Mouse (Mus musculus): ENCODE measurements around the gene Gm42372. TPM values are rescaled to one million over a fixed set of nuclear protein-coding genes. Genes with fewer than 3 reads are reported as not detected.

Gm42372 gene
- polyA plus RNA-seq, 1 experiment from 2014 or later, result 0.96 TPM

DNA sequence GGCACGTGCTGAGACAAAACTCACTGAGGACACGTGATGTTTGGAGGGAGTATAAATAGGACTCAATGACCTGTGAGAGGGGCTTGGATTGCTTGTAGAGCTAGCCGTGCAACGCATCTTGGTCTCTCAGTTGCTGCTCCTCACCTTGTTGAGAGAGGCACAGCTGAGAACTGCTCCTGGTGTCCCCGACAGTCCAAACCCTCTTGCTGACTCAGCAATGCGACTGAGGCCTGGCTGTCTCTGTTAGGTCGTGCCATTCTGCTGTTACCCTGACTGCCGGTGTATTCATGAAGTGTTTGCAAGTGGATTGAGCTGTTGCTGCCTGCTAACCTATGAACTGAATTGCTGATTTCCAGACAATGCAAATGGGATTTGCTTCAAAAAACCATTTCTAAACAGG, 6.6 kb upstream of the Gm42372 start:
- DNase-seq (ENCODE audit: low spot score), result no peak
- no peak overlapping the region for H3K27ac ChIP-seq
- H3K36me3 ChIP-seq, result no peaks in the 10 kb centered on the region
- no peak overlapping the region for H3K4me3 ChIP-seq
- no peaks in the 10 kb centered on the region for H3K9me3 ChIP-seq (replicated peaks)
- WGBS, result 68% methylated on average over 8 of the region's 8 CpGs
- H3K4me1 ChIP-seq, result peaks cover 16% of the 10 kb centered on the region
- no peaks in the 10 kb centered on the region for H3K27me3 ChIP-seq (ENCODE audit: low read depth, poor library complexity, severe bottlenecking)

DNA sequence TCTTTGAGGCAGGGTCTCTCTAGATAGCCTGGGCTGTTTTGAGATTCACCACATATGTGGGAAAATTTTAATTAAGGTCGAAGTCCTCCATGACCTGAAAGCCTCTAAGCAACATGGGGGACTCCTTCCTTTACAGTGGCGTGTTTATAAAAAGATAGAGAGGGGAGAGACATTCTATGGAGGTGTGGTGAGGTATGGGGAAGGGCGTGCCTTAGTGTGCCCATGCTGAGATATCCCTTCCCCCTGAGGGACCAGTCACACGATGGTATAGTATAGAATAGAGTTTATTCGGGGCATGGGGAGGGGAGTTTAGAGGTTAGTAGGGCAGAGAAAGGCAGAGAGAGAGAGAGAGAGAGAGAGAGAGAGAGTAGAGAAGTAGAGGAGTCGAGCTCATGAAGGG, 4.7 kb upstream of the Gm42372 start:
- no peaks in the 10 kb centered on the region for H3K36me3 ChIP-seq
- no peak for DNase-seq (ENCODE audit: low spot score)
- no peaks in the 10 kb centered on the region for H3K9me3 ChIP-seq (replicated peaks)
- no peak overlapping the region for H3K4me3 ChIP-seq
- H3K4me1 ChIP-seq, result peaks cover 32% of the 10 kb centered on the region
- H3K27me3 ChIP-seq (ENCODE audit: low read depth, poor library complexity, severe bottlenecking), result no peaks in the 10 kb centered on the region
- no peak overlapping the region for H3K27ac ChIP-seq
- WGBS, result 82% methylated on average over 6 of the region's 6 CpGs

DNA sequence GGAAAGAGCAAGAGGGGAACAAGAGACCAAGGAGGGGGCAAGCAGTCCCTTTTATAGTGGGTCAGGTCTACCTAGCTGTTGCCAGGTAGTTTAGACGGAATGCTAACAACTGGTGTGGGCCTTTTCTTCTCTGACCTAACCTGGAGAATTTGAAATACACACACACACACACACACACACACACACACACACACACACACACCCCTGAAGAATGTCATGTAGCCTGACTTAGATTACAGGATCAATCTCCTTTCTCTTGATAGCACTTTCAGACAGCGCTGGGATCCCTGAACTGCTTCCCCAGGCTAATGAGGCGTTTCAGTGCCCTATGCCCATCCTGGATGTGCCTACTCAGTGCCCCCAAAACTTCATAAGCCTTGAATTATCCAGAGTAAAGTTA, 4.3 kb upstream of the Gm42372 start:
- 91% methylated on average over 3 of the region's 3 CpGs for WGBS
- DNase-seq (ENCODE audit: low spot score), result no peak
- no peak overlapping the region for H3K27ac ChIP-seq

DNA sequence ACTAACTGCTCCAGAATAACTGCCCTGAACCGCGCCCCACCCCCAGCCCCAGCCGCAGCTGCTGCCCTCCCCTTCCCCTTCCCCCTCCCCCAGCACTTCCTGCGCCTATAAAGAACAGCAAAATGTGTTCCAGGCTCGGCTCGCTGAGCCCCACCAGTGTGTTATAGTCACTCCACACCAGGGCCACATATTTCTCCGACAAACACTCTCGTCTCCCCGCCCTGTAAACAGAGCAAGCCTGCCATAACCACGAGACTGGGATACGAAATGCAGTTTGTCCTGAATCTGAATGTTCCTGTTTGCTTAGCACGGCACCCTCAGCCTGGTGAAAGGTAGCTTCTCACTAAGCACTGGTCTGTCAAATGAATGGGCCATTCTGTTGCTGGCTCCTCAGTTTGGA, 2.5 kb upstream of the Gm42372 start:
- H3K4me3 ChIP-seq, result peak overlapping the region; percentile 42
- H3K36me3 ChIP-seq, result 0 out of 2 replicates have a peak, but pooled peaks cover 3% of the 10 kb centered on the region
- H3K27ac ChIP-seq, result peak overlapping the region; percentile 91
- H3K4me1 ChIP-seq, result peaks cover 44% of the 10 kb centered on the region
- peak; percentile 84 for DNase-seq (ENCODE audit: low spot score)
- H3K9me3 ChIP-seq (replicated peaks), result no peaks in the 10 kb centered on the region
- H3K27me3 ChIP-seq (ENCODE audit: low read depth, poor library complexity, severe bottlenecking), result no peaks in the 10 kb centered on the region
- 4% methylated on average over 12 of the region's 12 CpGs for WGBS

More for the DNA sequence above, 4.3 kb upstream of the Gm42372 start:
- Histone ChIP-seq H3K27me3 (ENCODE audit: low read depth, poor library complexity, severe bottlenecking) (no peaks in the 10 kb centered on the region), H3K9me3 (replicated peaks) (no peaks in the 10 kb centered on the region), H3K4me3 (no peak overlapping the region), H3K4me1 (peaks cover 36% of the 10 kb centered on the region), H3K36me3 (no peaks in the 10 kb centered on the region)

DNA sequence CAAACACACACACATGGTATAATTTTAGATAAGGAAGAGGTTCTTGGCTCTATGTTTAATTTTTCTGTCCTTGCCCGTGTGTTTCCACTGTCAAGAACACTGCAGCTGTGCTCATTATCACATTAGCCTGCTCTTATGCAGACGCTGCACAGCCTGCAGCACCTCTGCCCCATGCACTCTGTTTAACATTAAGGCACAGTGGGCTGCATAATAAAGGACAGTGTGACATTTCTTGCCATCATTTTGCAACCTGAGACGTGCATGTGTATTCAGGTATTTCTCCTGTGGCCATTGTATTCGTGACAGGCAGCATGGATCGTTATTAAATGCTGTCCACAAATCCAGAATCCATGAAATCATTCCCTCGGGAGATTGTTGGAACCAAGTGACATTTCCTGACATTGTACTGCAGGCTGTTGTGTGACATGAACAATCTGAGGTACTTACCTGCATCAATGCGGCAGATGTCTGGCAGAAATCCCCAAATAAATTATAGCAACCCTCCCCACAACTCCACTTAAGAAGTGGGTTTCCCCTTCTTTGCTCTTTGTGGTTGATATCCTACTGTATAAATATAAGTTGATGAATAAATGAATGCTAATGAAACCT, 4.8 kb downstream of the Gm42372 start:
- no peak for DNase-seq (ENCODE audit: low spot score)
- Histone ChIP-seq H3K4me1 (peaks cover 55% of the 10 kb centered on the region), H3K27me3 (ENCODE audit: low read depth, poor library complexity, severe bottlenecking) (no peaks in the 10 kb centered on the region), H3K9me3 (replicated peaks) (no peaks in the 10 kb centered on the region), H3K36me3 (0 out of 2 replicates have a peak, but pooled peaks cover 5% of the 10 kb centered on the region), H3K4me3 (no peak overlapping the region), H3K27ac (0 out of 2 replicates have a peak overlapping the region, but pooled peaks have one; percentile 31)
- 73% methylated on average over 7 of the region's 7 CpGs for WGBS

DNA sequence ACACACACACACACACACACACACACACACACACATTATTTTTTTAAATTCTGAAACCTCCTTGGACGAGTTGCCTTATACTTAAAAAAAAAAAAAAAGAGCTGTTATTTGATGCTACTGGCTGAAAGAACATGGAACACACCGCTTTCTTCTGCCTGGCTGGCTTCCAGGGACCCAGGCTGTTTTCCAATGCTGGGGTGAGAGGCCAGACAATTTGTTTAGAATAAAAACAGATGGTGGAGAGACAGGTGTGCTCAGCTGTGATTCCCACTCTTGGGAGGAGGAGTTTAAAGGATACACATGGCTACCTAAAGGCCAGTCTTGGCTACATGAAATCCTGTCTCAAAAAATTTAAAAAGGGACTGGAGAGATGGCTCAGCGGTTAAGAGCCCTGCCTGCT, 5.5 kb downstream of the Gm42372 start:
- no peak for DNase-seq (ENCODE audit: low spot score)
- no peak overlapping the region for H3K27ac ChIP-seq
- H3K27me3 ChIP-seq (ENCODE audit: low read depth, poor library complexity, severe bottlenecking), result no peaks in the 10 kb centered on the region
- 0 out of 2 replicates have a peak, but pooled peaks cover 5% of the 10 kb centered on the region for H3K36me3 ChIP-seq
- H3K4me1 ChIP-seq, result peaks cover 51% of the 10 kb centered on the region
- 66% methylated on average over 3 of the region's 3 CpGs for WGBS
- no peak overlapping the region for H3K4me3 ChIP-seq
- H3K9me3 ChIP-seq (replicated peaks), result no peaks in the 10 kb centered on the region

DNA sequence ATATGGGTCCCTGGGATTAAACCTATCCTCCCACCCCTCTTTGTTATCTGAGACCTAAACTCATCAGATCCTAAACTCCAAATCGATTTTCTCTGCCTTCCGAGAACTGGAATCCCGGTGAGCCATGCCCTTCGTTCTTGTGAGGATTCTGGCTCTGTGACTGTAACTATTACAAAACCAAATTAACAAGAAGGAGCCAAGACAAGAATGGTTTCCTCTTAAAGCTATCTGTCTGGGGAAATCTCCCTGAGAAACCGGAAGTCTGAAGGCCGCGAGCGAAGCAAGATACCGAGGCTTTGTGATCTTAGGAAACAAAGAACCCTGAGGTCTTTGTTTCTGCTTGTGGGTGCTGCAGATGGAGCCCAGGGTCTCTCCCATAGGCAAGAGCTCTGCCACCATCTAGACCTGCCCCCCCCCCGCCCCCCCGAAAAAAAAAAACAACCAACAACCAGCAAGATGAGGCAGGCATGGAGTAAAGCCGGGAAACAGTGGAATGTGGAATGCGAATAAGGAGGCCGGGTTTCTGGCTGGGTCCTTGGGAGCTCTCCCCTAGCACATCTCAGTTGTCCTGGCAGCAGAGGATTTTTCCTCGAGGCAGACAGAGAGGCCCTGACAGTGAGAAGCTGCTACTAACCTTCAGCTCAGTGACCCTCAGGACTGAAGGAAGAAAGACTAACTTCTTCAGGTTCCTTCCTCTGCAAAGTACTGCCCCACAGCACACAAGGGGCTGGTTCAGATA, 7.3 kb downstream of the Gm42372 start:
- 55% methylated on average over 15 of the region's 15 CpGs for WGBS
- no peak for DNase-seq (ENCODE audit: low spot score)
- H3K4me3 ChIP-seq, result no peak overlapping the region
- H3K27ac ChIP-seq, result peak overlapping the region; percentile 71; the same call in 1 of the 2 replicates
- H3K4me1 ChIP-seq, result peaks cover 53% of the 10 kb centered on the region
- no peaks in the 10 kb centered on the region for H3K27me3 ChIP-seq (ENCODE audit: low read depth, poor library complexity, severe bottlenecking)
- no peaks in the 10 kb centered on the region for H3K9me3 ChIP-seq (replicated peaks)
- peaks cover 8% of the 10 kb centered on the region for H3K36me3 ChIP-seq

DNA sequence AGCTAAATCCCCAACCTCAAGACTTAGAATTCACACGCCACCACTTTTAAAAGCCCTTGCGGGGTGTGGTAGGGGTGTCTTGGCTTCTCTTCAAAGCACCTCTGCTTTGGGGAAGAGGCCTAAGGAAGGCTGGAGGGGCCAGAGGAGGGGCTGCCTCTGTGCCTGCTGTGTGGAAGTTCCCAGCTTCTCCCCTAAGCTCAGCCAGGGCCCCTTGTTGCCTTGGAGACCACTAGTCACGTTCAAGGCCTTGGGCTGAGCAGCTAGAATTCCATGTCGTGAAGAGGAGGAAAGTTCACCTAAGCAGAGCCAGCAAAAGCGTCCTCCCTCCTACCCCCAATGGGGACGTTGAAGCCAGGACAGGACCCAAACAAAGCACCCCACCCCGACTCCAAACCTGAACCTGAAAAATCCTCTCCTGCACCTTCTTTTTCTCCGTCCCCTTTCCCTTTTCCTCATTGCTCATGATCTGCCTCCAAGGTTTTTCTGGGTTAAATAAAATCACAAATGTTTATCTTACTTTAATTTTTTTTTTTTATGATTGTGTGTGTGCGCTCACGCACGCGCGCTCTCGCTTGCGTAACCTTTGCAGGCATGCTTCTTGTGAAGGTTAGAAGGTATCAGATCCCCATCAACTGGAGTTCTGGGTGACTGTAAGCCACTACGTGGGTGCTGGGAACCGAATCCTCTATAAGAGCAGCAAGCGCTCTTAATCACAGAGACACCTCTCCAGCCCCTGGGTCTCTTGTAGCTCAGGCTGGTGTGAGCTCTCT, 9.0 kb downstream of the Gm42372 start:
- H3K27me3 ChIP-seq (ENCODE audit: low read depth, poor library complexity, severe bottlenecking), result no peaks in the 10 kb centered on the region
- WGBS, result 61% methylated on average over 18 of the region's 18 CpGs
- no peaks in the 10 kb centered on the region for H3K9me3 ChIP-seq (replicated peaks)
- peak overlapping the region; percentile 87 for H3K27ac ChIP-seq
- peaks cover 68% of the 10 kb centered on the region for H3K4me1 ChIP-seq
- H3K4me3 ChIP-seq, result peak overlapping the region; percentile 18
- peaks cover 21% of the 10 kb centered on the region for H3K36me3 ChIP-seq
- peak; percentile 80 for DNase-seq (ENCODE audit: low spot score)

DNA sequence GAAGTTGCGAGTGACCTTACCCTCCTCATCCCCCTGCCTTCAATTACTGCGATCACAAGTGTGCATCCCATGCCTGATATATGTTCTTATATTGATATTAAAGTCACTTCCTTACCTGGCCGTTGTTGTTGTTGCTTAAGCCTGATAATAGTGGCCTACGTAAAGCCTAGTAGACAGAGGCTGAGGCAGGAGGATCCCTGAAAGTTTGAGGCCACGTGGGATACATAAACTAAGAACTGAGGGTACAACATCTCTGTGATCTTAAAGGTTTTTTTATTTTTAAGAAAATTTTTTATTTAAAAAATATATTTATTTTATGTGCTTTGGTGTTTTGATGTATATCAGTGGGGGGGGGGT, 9.5 kb downstream of the Gm42372 start, which contains the start of gene Ccdc8:
Ccdc8 (plus strand) TSS at position 258 of the 357 bp plus-strand sequence.
- Histone ChIP-seq H3K36me3 (peaks cover 26% of the 10 kb centered on the region), H3K27ac (peak within 1 kb of the TSS; percentile 91), H3K9me3 (replicated peaks) (no peaks in the 10 kb centered on the region), H3K4me1 (peaks cover 67% of the 10 kb centered on the region), H3K4me3 (peak within 1 kb of the TSS; percentile 68), H3K27me3 (ENCODE audit: low read depth, poor library complexity, severe bottlenecking) (no peaks in the 10 kb centered on the region)
- 95% methylated on average over 5 of the region's 5 CpGs for WGBS
- DNase-seq (ENCODE audit: low spot score), result no peak

DNA sequence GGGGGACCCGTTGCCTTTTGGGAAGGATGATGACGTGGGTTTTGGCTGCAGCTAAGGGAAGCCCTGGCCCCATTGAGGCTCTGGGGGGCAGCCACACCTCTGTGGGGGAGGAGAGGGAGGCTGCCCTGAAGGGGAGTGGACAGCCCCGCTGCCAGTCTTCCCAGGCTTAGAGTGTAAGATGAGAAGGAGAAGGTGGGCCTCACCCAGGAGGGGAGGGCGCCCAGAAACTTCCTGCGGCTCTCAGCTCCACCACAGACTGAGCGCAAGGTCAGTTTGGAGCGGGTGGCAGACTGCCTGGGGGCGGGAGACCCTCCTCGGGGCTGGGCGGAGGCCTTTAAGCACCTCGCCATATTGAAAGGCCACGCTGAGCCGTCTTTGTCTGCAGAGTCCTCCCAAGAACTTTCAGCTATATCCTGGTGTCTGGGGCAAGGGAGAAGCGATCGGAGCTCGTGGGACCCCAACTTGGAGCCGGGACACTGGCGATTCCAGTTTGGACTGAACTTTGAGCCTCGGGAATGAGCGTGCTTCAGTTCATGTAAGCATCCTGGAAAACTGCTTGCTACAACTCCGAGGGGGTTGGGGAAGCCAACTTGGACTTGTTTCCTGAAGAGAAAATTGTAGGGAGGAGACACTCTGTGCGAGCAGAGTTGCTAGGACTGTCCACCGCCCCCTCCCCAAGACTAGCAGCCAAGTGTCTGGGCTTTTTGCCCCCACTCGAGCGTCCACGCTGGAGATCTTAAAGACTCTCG, 10.9 kb downstream of the Gm42372 start:
- H3K4me3 ChIP-seq, result peak overlapping the region; percentile 68
- peaks cover 40% of the 10 kb centered on the region for H3K36me3 ChIP-seq
- peak overlapping the region; percentile 91 for H3K27ac ChIP-seq
- no peaks in the 10 kb centered on the region for H3K9me3 ChIP-seq (replicated peaks)
- peaks cover 61% of the 10 kb centered on the region for H3K4me1 ChIP-seq
- WGBS, result under 1% methylated on average over 27 of the region's 27 CpGs
- no peaks in the 10 kb centered on the region for H3K27me3 ChIP-seq (ENCODE audit: low read depth, poor library complexity, severe bottlenecking)
- peak; percentile 88 for DNase-seq (ENCODE audit: low spot score)

DNA sequence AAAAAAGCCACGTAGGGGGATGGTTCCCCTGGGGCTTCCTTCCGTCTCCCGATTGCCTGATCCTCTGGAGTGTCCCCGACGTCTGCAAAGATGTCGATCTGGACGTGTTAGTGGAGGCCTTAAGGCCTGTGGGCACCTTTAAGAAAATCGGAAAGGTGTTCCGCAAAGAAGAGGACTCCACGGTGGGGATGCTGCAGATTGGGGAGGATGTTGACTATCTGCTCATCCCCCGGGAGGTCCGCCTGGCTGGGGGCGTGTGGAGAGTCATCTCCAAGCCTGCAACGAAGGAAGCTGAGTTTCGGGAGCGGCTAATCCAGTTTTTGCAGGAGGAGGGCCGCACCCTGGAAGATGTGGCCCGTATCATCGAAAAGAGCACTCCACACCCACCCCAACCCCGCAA, 11.5 kb downstream of the Gm42372 start:
- Histone ChIP-seq H3K9me3 (replicated peaks) (no peaks in the 10 kb centered on the region), H3K4me3 (peak overlapping the region; percentile 68), H3K4me1 (peaks cover 61% of the 10 kb centered on the region), H3K27ac (peak overlapping the region; percentile 91), H3K27me3 (ENCODE audit: low read depth, poor library complexity, severe bottlenecking) (no peaks in the 10 kb centered on the region), H3K36me3 (peaks cover 46% of the 10 kb centered on the region)
- 5% methylated on average over 20 of the region's 20 CpGs for WGBS
- DNase-seq (ENCODE audit: low spot score), result no peak

DNA sequence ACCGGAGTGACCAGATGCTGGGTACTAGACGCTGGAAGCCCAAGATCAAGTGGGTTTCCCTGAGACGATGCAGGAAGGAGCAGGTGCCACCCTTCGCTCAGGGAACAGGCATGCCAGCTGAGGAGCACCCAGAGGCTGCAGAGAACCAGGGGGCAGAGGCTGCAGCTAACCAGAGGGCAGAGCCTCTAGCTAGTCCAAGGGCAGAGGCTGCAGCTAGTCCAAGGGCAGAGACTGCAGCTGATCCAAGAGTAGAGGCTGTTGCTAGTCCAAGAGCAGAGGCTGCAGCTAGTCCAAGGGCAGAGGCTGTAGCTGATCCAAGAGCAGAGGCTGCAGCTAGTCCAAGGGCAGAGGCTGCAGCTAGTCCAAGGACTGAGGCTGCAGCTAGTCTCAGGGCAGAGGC, 12.5 kb downstream of the Gm42372 start:
- Histone ChIP-seq H3K4me3 (peak overlapping the region; percentile 68), H3K4me1 (peaks cover 56% of the 10 kb centered on the region), H3K9me3 (replicated peaks) (no peaks in the 10 kb centered on the region), H3K27me3 (ENCODE audit: low read depth, poor library complexity, severe bottlenecking) (no peaks in the 10 kb centered on the region), H3K27ac (peak overlapping the region; percentile 91; the same call in 1 of the 2 replicates), H3K36me3 (peaks cover 56% of the 10 kb centered on the region)
- WGBS, result 91% methylated on average over 4 of the region's 4 CpGs
- no peak for DNase-seq (ENCODE audit: low spot score)
